Mouse (Mus musculus) embryonic facial prominence, embryonic 11.5 days (tissue): ENCODE results near the gene Tm7sf3. TPM values are rescaled to one million over a fixed set of nuclear protein-coding genes. Genes with fewer than 3 reads are reported as not detected.

Experiments
- ATAC-seq: fragments of 200-750 bp; cut with Nextera tagmentation; replicated peaks from 2 replicates; pipeline ENCODE4 v1.8.0; 2017; ENCODE audit warnings: low read depth; ENCODE audit not compliant: insufficient number of reproducible peaks, low FRiP score, low TSS enrichment
- DNase-seq: peaks from one replicate; pipeline ENCODE4 v3.0.0-alpha.2; 2015; ENCODE audit warnings: low spot score
- H3K27ac ChIP-seq: fragments of 300-500 bp; sonication (generic); replicated peaks from 2 replicates; pipeline ENCODE4 v1.5.1; 2014; ENCODE audit warnings: mild to moderate bottlenecking, low read depth, low read length, control low read depth
- H3K27me3 ChIP-seq: fragments of 300-500 bp; sonication (generic); 2 replicates; pipeline ENCODE4 v1.6.1; 2014; ENCODE audit warnings: mild to moderate bottlenecking, low read length, moderate library complexity, mixed read lengths; ENCODE audit not compliant: control insufficient read depth, insufficient read depth
- H3K36me3 ChIP-seq: fragments of 300-500 bp; sonication (generic); replicated peaks from 2 replicates; pipeline ENCODE4 v1.6.1; 2014; ENCODE audit warnings: low read depth, mild to moderate bottlenecking, low read length, moderate library complexity, mixed read lengths; ENCODE audit not compliant: control insufficient read depth, insufficient read depth
- H3K4me1 ChIP-seq: fragments of 300-500 bp; sonication (generic); 2 replicates; pipeline ENCODE4 v1.6.1; 2014; ENCODE audit warnings: low read length, mixed read lengths; ENCODE audit not compliant: control insufficient read depth, insufficient read depth
- H3K4me2 ChIP-seq: fragments of 300-500 bp; sonication (generic); 2 replicates; pipeline ENCODE4 v1.6.1; 2014; ENCODE audit warnings: low read depth, mild to moderate bottlenecking, control low read depth, low read length, moderate library complexity
- H3K4me3 ChIP-seq: fragments of 300-500 bp; sonication (generic); 2 replicates; pipeline ENCODE4 v1.5.1; 2014; ENCODE audit warnings: low read depth, low read length, control low read depth
- H3K9ac ChIP-seq: fragments of 300-500 bp; sonication (generic); replicated peaks from 2 replicates; pipeline ENCODE4 v1.6.1; 2014; ENCODE audit warnings: mild to moderate bottlenecking, control low read depth, low read length
- H3K9me3 ChIP-seq: fragments of 300-500 bp; sonication (generic); replicated peaks from 2 replicates; pipeline ENCODE4 v1.6.1; 2016; ENCODE audit warnings: mild to moderate bottlenecking, low read length, inconsistent platforms, mixed read lengths; ENCODE audit not compliant: control insufficient read depth
- WGBS: fragments of 180-500 bp; shearing (Covaris S2); extraction: QIAGEN DNeasy Blood & Tissue Kit; methylation state at CpG from one replicate; pipeline ENCODE4 v1.1.7; 2014; 5-methylcytosine and 5-hydroxymethylcytosine counted together
- polyA plus RNA-seq: library from polyadenylated mRNA; unstranded; fragments of >200 nt; fragmentation: Nextera tagmentation; extraction: Ambion mirVana; gene quantifications from 2 replicates; pipeline ENCODE4 v1.2.1, GENCODE M21; 2014

Gene Tm7sf3
- polyA plus RNA-seq, result 31.4 and 31.8 TPM in 2 replicates

GRCm38 (mm10) chr6:146642276-146643183 is at the start of gene Tm7sf3, which contains the start of gene Med21:
Gene Tm7sf3 (minus strand): TSS chr6:146642824.
Gene Med21 (plus strand): TSS chr6:146642547.
- ATAC-seq, result peak; percentile 96
- under 1% methylated on average over 56 of the region's 60 CpGs for WGBS
- H3K9me3 ChIP-seq, result no peaks in the 10 kb centered on the region

GRCm38 (mm10) chr6:146688861-146689260 is 46.2 kb upstream of the Tm7sf3 start:
- Histone ChIP-seq H3K4me2 (no peak overlapping the region), H3K4me3 (no peak overlapping the region), H3K9ac (no peak overlapping the region), H3K27ac (no peak overlapping the region), H3K9me3 (no peaks in the 10 kb centered on the region), H3K4me1 (no peaks in the 10 kb centered on the region), H3K36me3 (no peaks in the 10 kb centered on the region), H3K27me3 (no peaks in the 10 kb centered on the region)
- DNase-seq (no peak), ATAC-seq (no peak)
- 74% methylated on average over 5 of the region's 5 CpGs for WGBS

More at GRCm38 (mm10) chr6:146642276-146643183, at the start of gene Tm7sf3, which contains the start of gene Med21:
- Histone ChIP-seq H3K36me3 (no peaks in the 10 kb centered on the region), H3K9ac (peak within 1 kb of the TSS; percentile 81), H3K4me1 (no peaks in the 10 kb centered on the region), H3K27ac (peak within 1 kb of the TSS; percentile 80), H3K4me2 (peak within 1 kb of the TSS; percentile 70), H3K4me3 (peak within 1 kb of the TSS; percentile 71), H3K27me3 (no peaks in the 10 kb centered on the region)
- peak; percentile 99 for DNase-seq

- Histone ChIP-seq H3K4me1 (no peaks in the 10 kb centered on the region), H3K4me3 (no peak overlapping the region), H3K4me2 (no peak overlapping the region), H3K9ac (no peak overlapping the region), H3K9me3 (no peaks in the 10 kb centered on the region), H3K36me3 (no peaks in the 10 kb centered on the region), H3K27me3 (no peaks in the 10 kb centered on the region), H3K27ac (no peak overlapping the region)
- DNase-seq, result no peak
- no peak for ATAC-seq
- 82% methylated on average over 7 of the region's 7 CpGs for WGBS
These were observed 45.4 kb upstream of the Tm7sf3 start for GRCm38 (mm10) chr6:146688010-146688409.

- no peak overlapping the region for H3K9ac ChIP-seq
- ATAC-seq (no peak), DNase-seq (no peak)
- no peaks in the 10 kb centered on the region for H3K9me3 ChIP-seq
- H3K36me3 ChIP-seq, result no peaks in the 10 kb centered on the region
- H3K4me3 ChIP-seq, result no peak overlapping the region
- WGBS, result 74% methylated on average over 5 of the region's 5 CpGs
- no peak overlapping the region for H3K4me2 ChIP-seq
- no peaks in the 10 kb centered on the region for H3K27me3 ChIP-seq
- no peak overlapping the region for H3K27ac ChIP-seq
- H3K4me1 ChIP-seq, result no peaks in the 10 kb centered on the region
These were observed 44.0 kb upstream of the Tm7sf3 start for GRCm38 (mm10) chr6:146686463-146687196.

GRCm38 (mm10) chr6:146685781-146686308 is 43.2 kb upstream of the Tm7sf3 start:
- WGBS, result 80% methylated on average over 17 of the region's 17 CpGs
- DNase-seq (no peak), ATAC-seq (no peak)
- no peak overlapping the region for H3K27ac ChIP-seq
- no peaks in the 10 kb centered on the region for H3K27me3 ChIP-seq
- H3K4me3 ChIP-seq, result no peak overlapping the region
- H3K9me3 ChIP-seq, result no peaks in the 10 kb centered on the region
- H3K36me3 ChIP-seq, result no peaks in the 10 kb centered on the region
- no peaks in the 10 kb centered on the region for H3K4me1 ChIP-seq
- no peak overlapping the region for H3K4me2 ChIP-seq
- no peak overlapping the region for H3K9ac ChIP-seq

- Histone ChIP-seq H3K4me2 (no peak overlapping the region), H3K4me1 (no peaks in the 10 kb centered on the region), H3K27me3 (no peaks in the 10 kb centered on the region), H3K9me3 (no peaks in the 10 kb centered on the region), H3K27ac (no peak overlapping the region), H3K36me3 (no peaks in the 10 kb centered on the region), H3K9ac (no peak overlapping the region), H3K4me3 (no peak overlapping the region)
- no peak for ATAC-seq
- no peak for DNase-seq
- WGBS, result 88% methylated on average over 4 of the region's 4 CpGs
These were observed 41.3 kb upstream of the Tm7sf3 start for GRCm38 (mm10) chr6:146683881-146684280.

- ATAC-seq, result no peak
- no peak overlapping the region for H3K9ac ChIP-seq
- H3K4me2 ChIP-seq, result no peak overlapping the region
- no peak overlapping the region for H3K4me3 ChIP-seq
- H3K36me3 ChIP-seq, result no peaks in the 10 kb centered on the region
- no peaks in the 10 kb centered on the region for H3K27me3 ChIP-seq
- WGBS, result 82% methylated on average over 10 of the region's 10 CpGs
- H3K4me1 ChIP-seq, result no peaks in the 10 kb centered on the region
- H3K27ac ChIP-seq, result no peak overlapping the region
- no peak for DNase-seq
- H3K9me3 ChIP-seq, result no peaks in the 10 kb centered on the region
These were observed 35.8 kb upstream of the Tm7sf3 start for GRCm38 (mm10) chr6:146678136-146679070.
